8 mouse cellular contexts compared by ENCODE assay signal in the genomic region with DNA sequence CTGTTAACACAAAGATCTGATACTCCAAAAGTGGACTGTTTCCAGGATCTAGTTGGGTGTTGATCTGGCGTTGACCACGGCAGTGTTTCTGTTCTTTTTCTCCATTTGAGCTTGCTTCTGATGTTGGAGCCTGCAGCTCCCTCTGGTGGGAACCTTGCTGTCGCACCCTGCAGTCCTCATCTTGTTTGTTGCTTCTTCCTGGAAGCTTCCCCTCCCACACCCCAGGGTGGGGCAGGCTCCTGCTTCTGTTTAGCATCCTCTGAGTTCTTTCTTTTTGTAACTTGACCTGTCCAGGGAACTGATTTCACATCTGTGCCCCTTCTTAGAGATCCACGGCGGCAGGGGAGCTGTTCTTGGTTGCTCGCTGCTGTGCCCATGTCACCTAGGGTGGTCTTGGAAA. TPM values are rescaled to one million over a fixed set of nuclear protein-coding genes. Genes with fewer than 3 reads are reported as not detected.
DNase-seq lines count a peak whose midpoint lies in the region; ATAC-seq and TF ChIP-seq lines count a peak whose summit lies in the region.

No protein-coding gene starts in this region.

- H3K9me3 ChIP-seq in liver, embryonic 14.5 days (ENCODE audit: control insufficient read depth, low read length) = no peaks in the 10 kb centered on the region

- no peak overlapping the region for H3K4me3 ChIP-seq in liver, embryonic 14.5 days (ENCODE audit: insufficient read depth in 1 of 2, low read depth in 2 of 2, low read length in 2 of 2)

- no peaks in the 10 kb centered on the region for H3K36me3 ChIP-seq in liver, embryonic 14.5 days (replicated peaks; ENCODE audit: control insufficient read depth, insufficient read depth, low read depth)

- DNase-seq in ovary, postnatal 10 days (ENCODE audit: low spot score) = peak; percentile 3
- no peak for DNase-seq in ovary, adult 18-20 months (ENCODE audit: low spot score)
- DNase-seq in adrenal gland, postnatal 14 days = peak; percentile 55
- peak; percentile 77 for DNase-seq in kidney, postnatal 10 days
- no peak for DNase-seq in liver, embryonic 14.5 days (ENCODE audit: low read depth in 3 of 3, low spot score in 3 of 3)
- DNase-seq in right cerebral cortex, postnatal 25 days = peak; percentile 57

- TF ChIP-seq CTCF in liver, embryonic 14.5 days (IDR thresholded peaks at IDR 0.05; ENCODE audit: low read depth) = peak; percentile 64

- H3K27me3 ChIP-seq in liver, embryonic 14.5 days (ENCODE audit: control insufficient read depth, insufficient read depth, low read length) = no peaks in the 10 kb centered on the region

- WGBS in liver, embryonic 14.5 days (ENCODE audit: insufficient replicate concordance) = 24% methylated on average over 6 of the region's 6 CpGs

- no peak for TF ChIP-seq EP300 in liver, embryonic 14.5 days (IDR thresholded peaks at IDR 0.05; ENCODE audit: low read depth)

- no peak overlapping the region for H3K9ac ChIP-seq in liver, embryonic 14.5 days (replicated peaks)

- no peak overlapping the region for H3K27ac ChIP-seq in liver, embryonic 14.5 days

- no peaks in the 10 kb centered on the region for H3K4me1 ChIP-seq in liver, embryonic 14.5 days (replicated peaks; ENCODE audit: control insufficient read depth in 2 of 2, insufficient read depth in 2 of 2, low read length in 1 of 2)

- H3K4me2 ChIP-seq in liver, embryonic 14.5 days (ENCODE audit: low read depth) = no peak overlapping the region

- peak; percentile 80 for ATAC-seq in frontal cortex, adult (ENCODE audit: low TSS enrichment)
- no peak for ATAC-seq in liver, embryonic 14.5 days (ENCODE audit: insufficient read depth)
- no peak for ATAC-seq in erythroid progenitor cell, adult 5-6 weeks (replicated peaks; ENCODE audit: low FRiP score, poor library complexity, severe bottlenecking)

RNA-seq across cellular contexts. Expression of a gene that starts 35.7 kb away (rescaled TPM):
- 1.6 and 2.7 TPM in 2 replicates for total RNA-seq in adrenal gland, postnatal 14 days (2021)
- polyA plus RNA-seq in liver, embryonic 14.5 days (2012; rRNA removed) = 0.13 and 0.17 TPM in 2 replicates
- polyA plus RNA-seq in liver, embryonic 14.5 days (2014; fragmentation: Nextera tagmentation; extraction: Ambion mirVana) = 0.13 and 0.20 TPM in 2 replicates
- 3.8 and 4.7 TPM in 2 replicates for total RNA-seq in erythroid progenitor cell, adult 5-6 weeks (2015; ENCODE audit: low replicate concordance)
- total RNA-seq in erythroid progenitor cell, adult 5-6 weeks (2017; ENCODE audit: low replicate concordance) = 1.9 and 2.2 TPM in 2 replicates

Comparison
In these comparisons a context has a peak if more than half of its experiments do, and no peak if none do; other contexts are left out.
1. DNase-seq: peak in ovary, postnatal 10 days (single experiment), adrenal gland, postnatal 14 days (single experiment), kidney, postnatal 10 days (single experiment) and right cerebral cortex, postnatal 25 days (single experiment); none in ovary, adult 18-20 months (single experiment) and liver, embryonic 14.5 days (0 of 3).